Mouse (Mus musculus): ENCODE results near the gene Abca3.

Gene Abca3

GRCm38 (mm10) chr17:24364461-24364860, 12.7 kb downstream of the Abca3 start:
- POLR2A ChIA-PET = interaction anchor here in 1 of 4 experiments (0.8 kb wide), 1 partner anchor 12 kb away, joined by 3 read pairs; no protein-coding TSS in a partner anchor
- CTCF ChIA-PET = interaction anchor here in 1 of 4 experiments (2.2 kb wide), 1 partner anchor 13 kb away, joined by 9 read pairs; the partner anchor contains the start of gene Abca3

GRCm38 (mm10) chr17:24365863-24366262, 14.1 kb downstream of the Abca3 start:
- POLR2A ChIA-PET = interaction anchor here in 2 of 4 experiments (1.1 to 1.9 kb wide), 3 partner anchors 11 to 115 kb away, joined by 3 to 6 read pairs (median 4); partner anchors contain the start of genes Abca3 (in 1 of the 2) and Ccnf (in 1 of the 2)

GRCm38 (mm10) chr17:24375094-24375712, 23.5 kb downstream of the Abca3 start:
- POLR2A ChIA-PET = interaction anchor here in 3 of 4 experiments (0.6 to 1.0 kb wide), 5 partner anchors 8 to 277 kb away, joined by 3 to 6 read pairs (median 4); no protein-coding TSS in a partner anchor
- CTCF ChIA-PET = interaction anchor here (0.6 to 1.5 kb wide), 5 partner anchors 15 to 288 kb away, joined by 3 to 20 read pairs (median 4); partner anchors contain the start of gene Abca3 (in 1 of the 4)

More at GRCm38 (mm10) chr17:24365863-24366262, 14.1 kb downstream of the Abca3 start:
- CTCF ChIA-PET = interaction anchor here in 2 of 4 experiments (1.4 to 2.2 kb wide), 2 partner anchors 14 kb away, joined by 4 to 9 read pairs; partner anchors contain the start of gene Abca3 (in 2 of the 2)

GRCm38 (mm10) chr17:24375886-24376285, 24.1 kb downstream of the Abca3 start:
- ChIA-PET POLR2A (interaction anchor here in 1 of 4 experiments (0.7 kb wide), 1 partner anchor 8 kb away, joined by 3 read pairs; no protein-coding TSS in a partner anchor), CTCF (interaction anchor here in 3 of 4 experiments (0.7 to 1.8 kb wide), 3 partner anchors 14 to 165 kb away, joined by 3 to 4 read pairs (median 4); partner anchors contain the start of gene Abca3 (in 1 of the 3))

GRCm38 (mm10) chr17:24378496-24378895, 26.7 kb downstream of the Abca3 start:
- POLR2A ChIA-PET = interaction anchor here in 1 of 4 experiments (1.7 kb wide), 1 partner anchor 35 kb away, joined by 9 read pairs; the partner anchor contains the start of gene Rnps1
- CTCF ChIA-PET = interaction anchor here in 1 of 4 experiments (2.1 kb wide), 1 partner anchor 12 kb away, joined by 10 read pairs; no protein-coding TSS in a partner anchor

- POLR2A ChIA-PET = interaction anchor here in 2 of 4 experiments (0.5 to 0.8 kb wide), 2 partner anchors 8 to 9 kb away, joined by 3 to 6 read pairs; no protein-coding TSS in a partner anchor
- CTCF ChIA-PET = no interaction called here
Observed at GRCm38 (mm10) chr17:24383789-24384188, 32.0 kb downstream of the Abca3 start.

- POLR2A ChIA-PET = interaction anchor here in 3 of 4 experiments (0.6 to 1.3 kb wide), 4 partner anchors 28 to 138 kb away, joined by 3 to 4 read pairs (median 4); partner anchors contain the start of genes Ccnf (in 2 of the 3) and Abca3 (in 1 of the 3)
- CTCF ChIA-PET = interaction anchor here in 1 of 4 experiments (1.0 kb wide), 1 partner anchor 22 kb away, joined by 3 read pairs; no protein-coding TSS in a partner anchor
Observed at GRCm38 (mm10) chr17:24388711-24389110, 37.0 kb downstream of the Abca3 start.

GRCm38 (mm10) chr17:24389865-24390264, 38.1 kb downstream of the Abca3 start:
- POLR2A ChIA-PET = interaction anchor here in 2 of 4 experiments (0.6 to 1.3 kb wide), 4 partner anchors 24 to 269 kb away, joined by 3 to 4 read pairs (median 4); partner anchors contain the start of genes Pkd1 (in 1 of the 2) and Traf7 (in 1 of the 2)
- CTCF ChIA-PET = interaction anchor here (0.5 to 1.8 kb wide), 15 partner anchors 10 to 430 kb away, joined by 3 to 10 read pairs (median 4); partner anchors contain the start of gene Abca3 (in 2 of the 4)

GRCm38 (mm10) chr17:24391149-24391548, 39.4 kb downstream of the Abca3 start:
- POLR2A ChIA-PET = interaction anchor here in 2 of 4 experiments (1.3 to 1.7 kb wide), 3 partner anchors 137 to 140 kb away, joined by 3 to 9 read pairs (median 4); partner anchors contain the start of genes Traf7 (in 2 of the 2) and Ccnf (in 1 of the 2)
- CTCF ChIA-PET = interaction anchor here in 2 of 4 experiments (0.7 to 1.8 kb wide), 5 partner anchors 9 to 61 kb away, joined by 3 to 8 read pairs (median 3); partner anchors contain the start of gene Abca3 (in 1 of the 2)

GRCm38 (mm10) chr17:24393527-24393926, 41.8 kb downstream of the Abca3 start:
- ChIA-PET POLR2A (interaction anchor here in 2 of 4 experiments (0.8 to 3.2 kb wide), 4 partner anchors 13 to 160 kb away, joined by 3 to 18 read pairs (median 3); partner anchors contain the start of gene Rnps1 (in 2 of the 2)), CTCF (interaction anchor here in 2 of 4 experiments (0.6 kb wide), 2 partner anchors 44 to 49 kb away, joined by 5 to 8 read pairs; no protein-coding TSS in a partner anchor)

- ChIA-PET CTCF (interaction anchor here in 2 of 4 experiments (0.6 to 0.7 kb wide), 2 partner anchors 49 to 211 kb away, joined by 4 read pairs; no protein-coding TSS in a partner anchor), POLR2A (interaction anchor here in 3 of 4 experiments (0.6 to 3.2 kb wide), 5 partner anchors 10 to 265 kb away, joined by 3 to 18 read pairs (median 4); partner anchors contain the start of genes Ccnf (in 1 of the 3) and Rnps1 (in 1 of the 3))
Observed at GRCm38 (mm10) chr17:24394456-24394855, 42.7 kb downstream of the Abca3 start.

- ChIA-PET CTCF (no interaction called here), POLR2A (interaction anchor here in 2 of 4 experiments (0.6 to 1.4 kb wide), 4 partner anchors 8 to 135 kb away, joined by 3 to 4 read pairs (median 4); partner anchors contain the start of gene Traf7 (in 1 of the 2))
Observed at GRCm38 (mm10) chr17:24402371-24402770, 50.6 kb downstream of the Abca3 start.

- ChIA-PET CTCF (no interaction called here), POLR2A (interaction anchor here in 1 of 4 experiments (0.6 to 2.6 kb wide), 8 partner anchors 8 to 52 kb away, joined by 3 to 7 read pairs (median 4); partner anchors contain the start of gene Eci1)
Observed at GRCm38 (mm10) chr17:24407116-24407803, 55.5 kb downstream of the Abca3 start.

- POLR2A ChIA-PET = interaction anchor here (0.6 to 9.0 kb wide), 106 partner anchors 9 to 1830 kb away, joined by 3 to 201 read pairs (median 4); partner anchors contain the start of genes Eci1 (in 4 of the 4), Abca3 (in 3 of the 4), Traf7 (in 3 of the 4) and Ccnf (in 2 of the 4)
Observed at GRCm38 (mm10) chr17:24413557-24414211, 61.9 kb downstream of the Abca3 start.

GRCm38 (mm10) chr17:24414230-24414976, 62.7 kb downstream of the Abca3 start, which contains the start of gene Rnps1:
TSS of gene Rnps1 (plus strand) at chr17:24414565.
- CTCF ChIA-PET = interaction anchor here in 2 of 4 experiments (0.5 to 2.1 kb wide), 12 partner anchors 12 to 924 kb away, joined by 3 to 9 read pairs (median 3); partner anchors contain the start of genes Abca3 (in 1 of the 2), Eci1 (in 1 of the 2), Mlst8 (in 1 of the 2) and Nthl1 (in 1 of the 2)
- POLR2A ChIA-PET = interaction anchor here (0.6 to 9.0 kb wide), 115 partner anchors 8 to 1829 kb away, joined by 3 to 201 read pairs (median 4); partner anchors contain the start of genes Eci1 (in 4 of the 4), Abca3 (in 3 of the 4), Ccnf (in 3 of the 4) and Traf7 (in 3 of the 4)

More at GRCm38 (mm10) chr17:24413557-24414211, 61.9 kb downstream of the Abca3 start:
- CTCF ChIA-PET = interaction anchor here (0.5 to 2.1 kb wide), 16 partner anchors 13 to 925 kb away, joined by 3 to 9 read pairs (median 3); partner anchors contain the start of genes Abca3 (in 1 of the 4), Eci1 (in 1 of the 4), Mlst8 (in 1 of the 4) and Nthl1 (in 1 of the 4)
